Mouse (Mus musculus): Measurements from ENCODE around the gene Cadm1.

The Cadm1 gene

GRCm38 (mm10) chr9:47891721-47892120 lies 361.7 kb downstream of the Cadm1 start:
- no peak for DNase-seq

DNA sequence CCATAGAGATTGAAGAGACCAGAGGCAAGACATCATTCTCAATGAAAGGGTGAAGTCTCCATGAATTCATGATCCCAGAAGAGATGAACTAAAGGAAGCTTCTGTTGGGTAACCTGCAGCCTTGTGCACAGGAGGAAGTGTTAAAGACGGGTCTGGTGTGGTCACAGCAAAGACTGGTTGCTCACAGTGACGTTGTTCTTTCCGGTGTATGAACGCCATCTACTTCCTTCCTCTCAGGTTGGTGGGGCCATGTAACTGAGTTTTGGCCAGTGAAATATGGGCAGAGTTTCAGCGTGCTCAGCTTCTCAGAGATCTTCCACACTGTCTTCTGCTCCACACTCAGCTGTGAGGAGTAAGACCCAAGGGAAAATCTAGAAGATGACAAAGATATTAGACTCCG lies 363.0 kb downstream of the Cadm1 start:
- DNase-seq, result no peak

DNA sequence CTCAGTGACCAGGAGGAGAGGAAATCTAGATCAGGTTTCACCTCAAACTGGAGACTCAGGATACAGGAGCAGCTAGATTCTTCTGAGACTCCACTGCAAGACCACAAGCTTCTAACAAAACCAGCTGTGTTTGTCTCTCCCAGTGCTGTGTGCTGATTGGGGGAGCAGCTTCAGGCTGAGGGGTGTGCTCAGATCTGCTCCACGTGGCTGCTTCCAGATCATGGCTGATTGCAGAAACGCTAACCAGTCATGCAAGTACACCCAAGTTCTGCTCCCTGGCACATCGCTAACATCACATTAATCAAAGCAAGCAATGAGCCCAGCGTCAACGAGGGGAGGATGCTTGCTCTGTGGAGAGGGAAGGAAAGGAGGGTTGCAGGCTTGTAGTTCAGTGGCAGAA lies 364.1 kb downstream of the Cadm1 start:
- no peak for DNase-seq

DNA sequence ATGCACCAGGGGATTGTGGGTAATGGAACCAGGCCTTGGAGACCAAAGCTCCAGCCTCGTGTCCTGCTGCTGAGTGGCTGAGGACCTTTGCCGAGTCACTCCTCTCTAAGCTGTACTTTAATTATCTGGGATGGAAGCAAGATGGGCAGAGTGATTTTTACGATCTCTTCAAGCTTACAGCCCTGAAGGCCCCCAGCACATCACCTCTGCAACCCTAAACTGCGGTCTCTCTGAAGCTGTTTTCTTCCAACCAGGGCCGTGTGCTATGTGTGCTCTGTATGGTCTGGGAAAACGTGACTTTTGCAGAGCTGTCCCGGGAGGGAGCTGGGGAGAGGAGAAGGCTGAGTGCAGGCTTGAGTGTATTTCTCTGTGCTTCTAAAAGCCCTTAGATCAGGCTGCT lies 364.7 kb downstream of the Cadm1 start:
- DNase-seq, result no peak

DNA sequence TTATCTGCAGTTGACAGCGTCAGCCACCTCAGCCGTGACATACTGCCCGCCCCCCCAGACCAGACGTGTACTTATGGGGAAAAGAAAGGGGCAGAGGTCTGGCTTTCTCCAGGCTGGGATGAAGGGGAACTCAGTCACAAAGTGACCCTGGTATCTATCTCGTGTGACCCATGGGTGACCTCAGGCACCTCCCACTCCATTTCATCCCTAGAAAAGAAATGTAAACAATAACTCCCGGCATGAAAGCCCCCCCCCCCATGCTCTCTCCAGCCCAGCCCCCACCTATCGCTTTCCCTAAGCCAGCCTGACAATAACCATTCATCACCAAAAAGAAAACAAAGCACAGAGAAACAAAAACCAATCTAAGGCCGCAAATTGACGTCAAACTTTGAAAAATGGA lies 365.1 kb downstream of the Cadm1 start:
- DNase-seq, result no peak

DNA sequence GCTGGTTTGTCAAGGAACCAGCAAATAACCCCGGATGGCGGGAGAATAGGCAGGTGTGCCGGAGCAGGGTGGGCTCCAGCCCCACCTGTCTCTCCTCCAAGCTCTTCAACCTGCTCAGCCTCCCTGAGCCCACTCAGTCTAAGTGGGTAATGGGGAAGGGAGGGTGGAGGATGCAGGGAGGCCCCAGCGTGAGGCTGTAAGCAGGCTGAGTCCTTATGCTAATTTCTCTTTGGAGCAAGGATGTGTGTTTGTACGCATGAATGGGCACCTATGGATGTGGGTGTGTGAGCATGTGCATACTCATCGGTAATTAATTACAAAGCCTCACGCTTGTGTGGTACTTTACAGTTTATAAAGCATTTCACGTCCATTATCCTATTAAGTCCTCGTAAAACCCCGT lies 370.8 kb downstream of the Cadm1 start:
- DNase-seq, result no peak

- DNase-seq, result no peak
These were observed 373.7 kb downstream of the Cadm1 start for GRCm38 (mm10) chr9:47903661-47904060.

GRCm38 (mm10) chr9:47904339-47904922 lies 374.5 kb downstream of the Cadm1 start:
- no peak for DNase-seq

GRCm38 (mm10) chr9:47906521-47906920 lies 376.5 kb downstream of the Cadm1 start:
- DNase-seq, result no peak
